Mouse (Mus musculus): ENCODE data around the gene Fastkd3. TPM values are rescaled to one million over a fixed set of nuclear protein-coding genes. Genes with fewer than 3 reads are reported as not detected.

Fastkd3 gene
- polyA plus RNA-seq, 1 experiment, result 20.3 TPM

GRCm38 (mm10) chr13:68605689-68606126 lies 23.7 kb downstream of the Fastkd3 start:
- DNase-seq (ENCODE audit: extremely low spot score in 1 of 2, low spot score in 1 of 2), result peak in 1 of 2 experiments; percentile 44

DNA sequence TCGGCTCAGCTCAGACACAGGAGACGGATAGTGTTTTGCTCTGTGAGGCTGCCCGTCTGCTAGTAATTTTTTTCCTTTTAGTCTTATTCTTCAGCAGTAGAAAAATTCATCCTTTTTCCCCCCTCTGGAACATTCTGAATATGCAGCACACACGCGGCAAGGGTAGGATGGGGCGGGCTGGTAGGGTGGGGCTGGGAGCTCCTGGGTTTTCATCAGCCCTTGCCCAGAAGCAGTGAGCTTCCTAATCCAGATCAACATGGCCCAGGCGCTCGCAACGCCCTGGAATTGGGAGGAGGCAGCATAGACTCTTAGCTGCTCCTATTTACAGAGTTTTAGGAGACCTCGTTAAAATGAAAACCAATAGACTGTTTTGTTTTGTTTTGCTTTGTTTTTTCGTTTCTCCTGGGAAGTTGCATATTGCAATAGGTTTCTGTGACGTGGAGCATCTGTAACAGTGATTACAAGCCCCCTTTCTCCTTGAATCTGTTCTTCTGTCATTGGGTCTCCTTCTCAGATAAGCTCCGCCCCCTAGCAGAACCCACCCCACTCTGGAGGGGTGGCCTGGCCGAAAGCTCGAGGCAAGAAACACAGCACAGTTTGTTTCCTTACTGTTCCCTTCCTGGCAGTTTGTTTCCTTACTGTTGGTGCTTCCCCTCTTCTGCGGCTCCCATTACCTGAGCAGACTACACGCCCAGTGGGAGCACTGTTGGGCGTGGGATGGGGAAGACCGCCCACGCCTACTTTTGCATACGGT lies 25.8 kb downstream of the Fastkd3 start:
- DNase-seq (ENCODE audit: extremely low spot score in 1 of 2, low spot score in 1 of 2), result no peak

DNA sequence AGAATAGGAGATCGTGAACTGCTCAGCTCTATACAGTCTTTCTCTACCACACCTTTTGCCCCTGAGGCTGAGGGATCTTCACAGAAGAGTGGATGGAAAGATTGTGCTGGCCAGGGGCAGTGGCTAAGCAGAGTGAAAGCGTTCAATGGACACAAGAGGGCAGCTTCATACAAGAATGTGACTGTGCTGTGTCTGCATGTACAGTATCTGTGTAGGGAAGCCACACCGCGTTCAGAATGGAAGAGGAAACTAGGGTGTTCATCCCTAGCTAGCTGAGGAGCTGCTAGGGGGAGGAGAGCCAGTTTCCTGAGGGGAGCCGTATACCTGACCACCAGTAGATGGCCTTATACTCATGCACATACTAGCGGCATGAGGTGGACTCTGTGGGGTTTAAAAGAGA lies 40.8 kb downstream of the Fastkd3 start:
- no peak for DNase-seq (ENCODE audit: extremely low spot score in 1 of 2, low spot score in 1 of 2)

- no peak for DNase-seq (ENCODE audit: extremely low spot score in 1 of 2, low spot score in 1 of 2)
Measured at GRCm38 (mm10) chr13:68627041-68627440, 45.0 kb downstream of the Fastkd3 start.

Other genes starting within 250 kb of the Fastkd3 start
- gene Mtrr, start 85 bp upstream of the Fastkd3 start, polyA plus RNA-seq (2012; rRNA removed), result 9.3 and 11.7 TPM in 2 replicates
- gene 1700001L19Rik, start 15.2 kb downstream of the Fastkd3 start, polyA plus RNA-seq (2012; rRNA removed), result 14.6 and 20.3 TPM in 2 replicates

Data from frontal cortex, adult 2 months (tissue).